Mouse (Mus musculus): ENCODE measurements around the gene Nsun3.

The Nsun3 gene

GRCm38 (mm10) chr16:62786621-62787331 lies at the start of gene Nsun3:
TSS of gene Nsun3 (minus strand) at chr16:62786818.
- DNase-seq: peak; percentile 96

DNA sequence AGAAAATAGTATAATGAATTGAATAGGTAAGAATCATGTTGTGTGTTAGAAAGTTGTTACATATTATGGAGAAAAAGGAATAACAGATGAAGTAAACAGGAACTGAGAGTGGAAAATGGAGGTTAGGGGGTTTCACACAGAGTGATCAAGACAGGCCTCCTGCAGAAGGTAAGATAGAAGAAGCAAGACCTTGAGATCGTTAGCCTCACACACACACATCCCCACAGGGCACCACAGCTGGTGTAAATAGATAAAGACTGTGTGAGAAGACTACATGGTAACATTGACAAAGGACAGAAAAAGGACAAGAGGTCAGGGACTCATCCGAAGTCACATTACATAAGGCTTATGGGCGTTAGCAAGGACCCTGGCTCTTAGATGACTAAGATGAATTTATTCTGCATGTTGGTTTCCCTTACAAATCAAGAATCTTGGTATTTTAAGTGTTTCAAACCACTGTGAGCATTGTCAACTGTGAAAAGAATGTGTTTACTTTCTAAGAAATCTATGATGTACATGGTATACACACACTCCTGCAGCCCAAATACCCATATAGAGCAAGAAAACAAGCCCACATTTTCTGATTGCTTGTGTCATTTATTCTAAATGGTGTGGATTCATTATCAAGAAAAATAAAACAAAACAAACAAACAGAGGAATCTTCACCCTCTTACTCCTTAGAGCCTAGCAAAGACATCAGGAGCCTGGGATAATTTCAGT lies 47.6 kb upstream of the Nsun3 start:
- no peak for DNase-seq

DNA sequence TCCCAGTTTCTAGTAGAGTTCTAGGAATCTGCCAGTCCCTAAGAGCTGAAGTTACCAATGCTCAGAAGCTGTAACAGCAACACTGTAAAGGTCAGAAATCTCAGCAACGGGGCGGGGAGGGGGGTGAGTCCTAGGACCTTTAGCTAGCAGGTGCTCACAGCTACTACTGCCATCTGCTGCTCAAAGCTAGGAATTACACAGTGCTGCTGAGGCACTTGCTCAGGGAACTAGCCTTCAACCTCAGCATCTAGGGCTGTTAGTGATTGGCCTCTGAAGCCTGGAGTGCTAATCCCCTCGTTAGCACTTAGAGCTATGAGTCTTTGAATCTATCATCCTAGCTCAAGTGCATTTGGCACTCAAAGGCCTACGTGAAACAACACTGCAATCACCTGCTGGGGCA lies 45.9 kb upstream of the Nsun3 start:
- peak; percentile 64 for DNase-seq

GRCm38 (mm10) chr16:62832027-62832426 lies 45.4 kb upstream of the Nsun3 start:
- no peak for DNase-seq

DNA sequence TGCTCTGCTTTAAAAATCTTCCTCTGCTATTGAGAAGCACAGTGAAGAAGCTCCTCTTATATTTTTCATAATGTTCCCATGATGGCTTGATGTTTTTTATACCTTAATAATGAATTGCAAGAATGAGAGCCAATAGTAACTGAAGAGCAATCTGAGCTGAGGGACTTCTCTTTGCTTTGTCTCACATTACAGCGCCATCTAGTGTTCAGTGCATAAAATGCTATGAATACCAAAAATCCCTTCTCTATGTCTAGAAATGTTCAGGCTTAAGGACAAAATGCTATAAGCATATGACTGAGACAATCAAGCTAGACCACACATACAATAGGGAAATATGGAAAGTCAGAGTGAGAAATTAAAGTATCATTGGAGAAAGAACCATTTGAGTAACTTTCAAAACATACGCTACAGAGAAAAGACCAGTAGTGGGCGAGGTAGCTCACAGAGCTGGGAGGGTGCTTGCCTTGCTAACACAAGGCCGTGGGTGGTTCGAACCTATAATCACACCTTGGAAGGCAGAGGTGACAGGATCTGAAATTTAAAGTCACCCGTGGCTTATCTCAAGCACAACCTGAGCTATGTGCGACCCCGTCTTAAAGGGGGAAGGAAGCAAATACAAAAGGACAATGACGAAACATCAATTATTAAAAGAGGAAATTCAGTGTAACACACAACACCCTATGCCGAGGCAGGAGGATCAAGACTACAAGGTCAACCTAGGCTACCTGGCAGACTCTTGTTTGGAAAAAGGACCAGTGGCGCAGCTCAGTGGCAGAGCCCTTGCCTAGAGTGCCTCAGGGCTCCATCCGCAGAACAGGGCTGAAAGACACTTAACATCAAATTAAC lies 39.8 kb upstream of the Nsun3 start:
- peak; percentile 12 for DNase-seq

GRCm38 (mm10) chr16:62822472-62822871 lies 35.9 kb upstream of the Nsun3 start:
- no peak for DNase-seq

GRCm38 (mm10) chr16:62814491-62814890 lies 27.9 kb upstream of the Nsun3 start, which contains the start of gene Stx19:
TSS of gene Stx19 (plus strand) at chr16:62814676.
- no peak for DNase-seq

DNA sequence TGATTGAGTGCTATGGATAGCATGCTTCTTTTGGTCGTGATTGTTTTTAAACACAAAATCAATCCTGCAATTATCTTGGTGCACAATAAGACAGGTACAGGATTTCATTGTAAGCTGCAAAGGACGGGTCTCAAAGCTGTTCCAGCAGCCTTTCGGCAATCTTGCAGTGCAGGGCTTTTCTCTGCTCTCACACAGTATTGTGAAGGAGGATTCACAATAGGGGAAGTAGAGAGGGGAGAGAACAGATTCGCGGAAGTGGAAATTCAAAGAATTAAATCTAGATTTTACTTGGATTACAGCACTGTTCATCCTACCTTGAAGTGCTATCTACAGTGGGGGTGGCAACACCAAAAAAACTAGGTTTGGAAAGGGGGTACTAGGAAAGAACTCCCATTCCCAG lies 27.2 kb upstream of the Nsun3 start:
- DNase-seq: no peak

DNA sequence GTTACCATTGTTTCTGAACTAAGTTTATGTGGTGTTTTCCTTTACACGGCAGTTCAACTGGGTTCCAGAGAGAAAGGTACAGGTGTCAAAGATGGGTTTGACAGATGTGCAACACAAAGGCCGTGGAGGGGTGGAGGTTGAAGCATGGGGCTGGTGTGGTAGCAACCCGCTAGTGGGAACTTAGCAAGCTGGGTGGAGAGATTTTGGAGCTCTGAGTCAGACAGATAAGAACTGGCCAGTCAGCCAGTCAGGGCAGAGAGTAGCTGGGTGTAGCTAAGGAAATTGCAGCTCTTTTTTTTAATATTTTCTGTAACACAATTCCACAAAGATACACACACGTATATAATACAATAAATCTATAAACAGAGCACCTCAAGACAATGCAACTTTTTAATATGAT lies 24.2 kb upstream of the Nsun3 start:
- no peak for DNase-seq

DNA sequence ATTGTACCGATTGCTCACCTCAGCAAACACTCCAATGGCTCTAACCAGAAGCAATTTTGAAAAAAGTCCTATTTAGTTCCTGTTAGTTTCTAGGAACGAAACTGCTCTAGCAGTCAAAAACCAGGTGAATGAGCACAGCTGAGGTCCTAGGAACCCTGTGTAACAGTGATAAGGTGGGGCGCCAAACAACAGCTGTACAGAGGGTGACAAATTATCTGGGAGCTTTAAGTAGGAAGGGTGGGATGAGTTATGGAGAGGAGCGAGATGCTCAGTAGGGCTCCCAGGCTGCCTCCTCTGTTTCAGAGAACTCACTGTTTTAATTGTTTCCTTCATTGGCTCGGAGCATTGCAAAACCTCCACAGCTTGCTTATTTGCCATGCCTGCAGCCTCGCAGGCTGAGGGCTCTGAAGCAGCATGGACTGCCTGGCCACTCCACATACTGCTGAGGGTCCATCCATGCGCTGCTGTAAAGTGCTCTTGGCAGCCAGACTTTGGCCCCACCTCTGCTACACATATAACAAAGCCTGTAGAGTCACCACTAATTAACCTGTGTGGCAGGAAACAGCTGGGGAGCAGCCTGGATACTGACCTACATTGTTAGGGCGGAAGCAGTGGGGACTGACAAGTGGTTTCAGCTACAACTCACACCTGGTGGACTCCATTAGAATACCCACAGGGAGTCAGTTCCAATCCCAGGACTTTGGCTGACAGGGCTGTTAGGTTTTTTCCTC lies 20.8 kb upstream of the Nsun3 start:
- DNase-seq: peak; percentile 19

GRCm38 (mm10) chr16:62804621-62805020 lies 18.0 kb upstream of the Nsun3 start:
- DNase-seq: no peak

DNA sequence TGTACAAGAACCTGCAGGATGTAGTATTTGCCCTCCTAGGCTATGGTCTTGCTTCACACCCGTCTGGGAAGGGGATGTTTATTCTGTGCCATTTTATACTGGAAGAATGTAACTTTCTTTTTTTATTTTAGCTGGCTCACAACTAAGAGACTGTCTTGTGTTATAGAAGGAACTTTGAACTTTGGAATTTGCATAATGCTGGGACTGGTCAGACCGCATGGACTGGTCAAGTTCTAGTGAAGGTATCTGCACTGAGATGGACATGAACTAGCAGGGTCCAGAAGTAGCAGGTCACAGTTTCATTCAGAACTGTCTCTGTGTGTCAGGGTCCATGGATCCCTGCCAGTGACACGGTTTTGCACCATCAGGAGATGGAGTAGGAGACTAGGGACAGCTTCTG lies 13.2 kb upstream of the Nsun3 start:
- no peak for DNase-seq

DNA sequence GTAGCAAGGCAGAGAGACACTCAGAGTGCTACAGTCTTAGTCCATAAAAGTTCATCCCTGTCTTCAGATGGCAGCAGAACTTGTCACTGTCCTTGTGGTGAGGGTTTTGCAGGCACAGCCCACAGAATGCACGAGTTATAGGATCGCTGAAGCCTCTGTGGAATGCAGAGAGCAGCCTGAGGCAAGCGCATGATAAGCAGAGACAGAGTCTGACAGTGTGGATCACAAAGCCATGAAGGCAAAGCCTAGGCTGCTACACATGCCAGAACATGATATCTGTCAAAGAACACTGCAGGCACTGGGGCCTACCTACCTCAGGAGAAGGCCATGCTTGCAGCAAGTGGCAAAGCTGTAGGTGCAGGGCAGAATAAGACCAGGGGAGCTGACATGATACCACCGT lies 12.8 kb upstream of the Nsun3 start:
- DNase-seq: no peak

GRCm38 (mm10) chr16:62798808-62799207 lies 12.2 kb upstream of the Nsun3 start:
- no peak for DNase-seq

- no peak for DNase-seq
These were observed 10.0 kb upstream of the Nsun3 start for GRCm38 (mm10) chr16:62796608-62797007.

GRCm38 (mm10) chr16:62782229-62782628 lies 4.4 kb downstream of the Nsun3 start:
- peak; percentile 8 for DNase-seq

DNA sequence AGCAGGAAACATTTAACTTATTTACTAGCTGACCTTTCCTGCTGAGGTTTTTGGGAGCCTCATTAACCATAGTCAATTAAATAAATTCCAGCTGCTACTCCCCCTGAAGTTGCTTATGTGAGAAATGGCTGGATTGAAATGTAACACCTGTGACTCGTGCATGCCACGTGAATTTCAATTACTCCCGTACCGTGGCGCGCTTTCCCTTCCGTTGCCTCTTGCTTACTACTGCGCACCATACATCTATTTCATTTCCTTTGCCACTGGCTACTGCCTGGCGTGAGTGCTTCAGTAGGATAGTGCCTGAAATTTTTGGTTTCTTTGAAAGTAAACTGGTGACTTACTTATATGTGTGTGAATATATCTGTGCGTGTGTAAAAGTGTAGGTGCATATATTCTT lies 8.3 kb downstream of the Nsun3 start:
- DNase-seq: no peak

DNA sequence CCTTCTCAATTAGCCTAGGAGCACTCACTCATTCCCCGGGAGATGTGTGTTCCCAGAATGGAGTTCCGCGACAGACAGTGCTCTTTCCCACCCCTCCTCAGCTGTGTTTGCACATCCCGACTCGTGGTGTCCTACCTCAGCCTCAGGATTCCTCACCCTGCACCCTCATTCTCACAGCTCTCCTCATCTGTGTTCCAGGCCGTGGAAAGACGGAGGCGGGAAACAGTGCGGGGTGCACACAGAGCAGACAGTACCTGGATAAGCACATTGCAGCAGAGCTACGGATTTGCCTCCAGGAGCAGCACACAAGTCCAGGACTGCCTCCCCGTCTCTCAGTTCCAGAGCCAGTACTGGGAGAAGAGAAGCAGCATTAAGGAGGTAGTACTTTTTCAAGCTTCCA lies 10.6 kb downstream of the Nsun3 start:
- no peak for DNase-seq

DNA sequence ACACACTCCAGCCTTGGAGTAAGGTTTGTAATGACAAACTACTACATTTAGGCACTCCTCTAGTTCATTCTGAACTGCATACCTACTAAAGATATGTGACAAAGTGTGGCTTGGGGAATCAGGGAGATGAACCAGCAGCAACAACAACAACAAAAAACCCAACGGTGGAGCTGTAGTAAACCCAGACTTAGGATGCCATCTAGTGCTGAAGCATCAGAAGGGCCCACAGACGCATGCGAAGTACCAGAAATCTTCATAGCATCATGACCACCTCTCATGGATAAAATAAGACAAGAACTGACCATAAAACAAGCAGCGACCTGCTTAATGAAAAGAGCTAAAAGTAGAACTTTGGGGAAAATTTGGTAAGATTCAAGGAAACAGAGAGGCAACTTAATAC lies 13.2 kb downstream of the Nsun3 start:
- no peak for DNase-seq

DNA sequence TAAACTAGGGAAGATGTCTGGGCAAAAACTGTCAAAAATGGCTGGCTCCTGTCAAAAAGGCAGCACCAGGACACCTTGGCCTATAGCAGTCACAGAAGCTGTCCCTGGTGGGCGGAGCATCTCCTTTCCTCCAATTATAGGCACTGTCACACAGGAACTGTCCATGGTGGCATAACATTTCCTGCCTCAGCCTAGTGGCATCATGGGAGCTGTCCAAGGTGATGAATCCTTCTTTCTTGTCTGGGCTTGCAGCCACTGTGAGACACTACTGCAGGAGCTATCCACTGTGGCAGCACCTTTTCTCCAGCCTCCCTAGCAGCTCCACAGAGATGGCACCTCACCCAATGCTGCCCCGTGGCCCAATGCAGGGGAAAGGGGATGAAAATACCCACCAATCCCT lies 28.3 kb downstream of the Nsun3 start:
- peak; percentile 28 for DNase-seq

DNA sequence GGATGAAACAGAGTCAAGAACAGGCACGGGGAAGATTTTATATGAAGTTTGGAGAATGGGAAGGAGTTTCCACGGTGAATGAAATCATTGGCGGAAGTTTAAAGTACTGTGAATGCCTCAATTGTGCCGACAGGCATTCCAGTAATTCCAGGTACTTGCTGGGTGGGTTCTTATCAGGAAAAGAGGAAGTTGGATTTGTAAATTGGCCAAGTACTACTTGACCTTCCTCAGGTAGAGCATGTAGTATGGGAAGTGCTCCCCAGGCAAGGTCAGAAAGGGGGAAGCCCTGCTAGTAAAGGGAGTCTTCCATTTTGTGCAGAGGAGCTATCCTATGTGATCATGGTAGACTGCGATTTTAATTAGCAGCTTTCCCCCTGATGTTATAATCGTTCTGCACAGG lies 31.3 kb downstream of the Nsun3 start:
- DNase-seq: no peak

- DNase-seq: no peak
These were observed 33.0 kb downstream of the Nsun3 start for GRCm38 (mm10) chr16:62753597-62753996.

- DNase-seq: no peak
These were observed 33.5 kb downstream of the Nsun3 start for GRCm38 (mm10) chr16:62753079-62753478.
